Mouse (Mus musculus): ENCODE measurements around the gene Kdelc2.

DNA sequence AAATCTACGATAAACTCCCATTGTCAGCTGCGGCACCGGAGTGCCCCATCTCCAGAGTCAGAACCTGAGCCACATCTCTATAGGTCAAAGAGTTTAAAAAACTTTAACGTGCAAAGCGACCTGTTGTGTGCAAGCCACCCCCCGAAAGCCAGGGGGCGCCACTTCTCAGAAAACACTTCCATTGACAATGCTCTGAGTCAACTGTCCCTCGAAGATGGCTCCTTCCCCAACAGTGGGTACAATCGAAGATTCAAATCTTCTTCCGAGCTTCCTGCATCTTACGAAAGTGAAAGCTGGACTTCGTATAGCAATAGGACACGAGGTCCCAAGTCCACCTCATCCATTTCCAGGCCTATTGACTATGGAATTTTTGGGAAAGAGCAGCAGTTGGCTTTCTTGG, 7.0 kb upstream of the Kdelc2 start:
- 0 out of 2 replicates have a peak, but pooled peaks have one; percentile 15 for TF ChIP-seq CTCF (IDR thresholded peaks at IDR 0.05; ENCODE audit: extremely low read depth, insufficient read depth, insufficient read length, insufficient replicate concordance)
- TF ChIP-seq POLR2A (IDR thresholded peaks at IDR 0.05; ENCODE audit: low read depth, low read length) = no peak

All from spleen, adult 2 months (tissue).